Mouse (Mus musculus) thymus, adult 18-20 months (tissue): ENCODE measurements around the gene Cox6b1.

Experiments used
- DNase-seq, 2 experiments: peaks; one replicate each; pipeline ENCODE4 v3.0.0; 2022; ENCODE audit warnings: mixed read lengths in 2 of 2

Gene Cox6b1

GRCm38 (mm10) chr7:30608476-30608875 is 17.5 kb downstream of the Cox6b1 start:
- no peak for DNase-seq

- peak; percentile 35 to 36 for DNase-seq
Measured at GRCm38 (mm10) chr7:30607706-30608309, 18.1 kb downstream of the Cox6b1 start.

- DNase-seq = no peak
Measured at GRCm38 (mm10) chr7:30604944-30605343, 21.0 kb downstream of the Cox6b1 start.

GRCm38 (mm10) chr7:30604424-30604823 is 21.5 kb downstream of the Cox6b1 start:
- DNase-seq = no peak

DNA sequence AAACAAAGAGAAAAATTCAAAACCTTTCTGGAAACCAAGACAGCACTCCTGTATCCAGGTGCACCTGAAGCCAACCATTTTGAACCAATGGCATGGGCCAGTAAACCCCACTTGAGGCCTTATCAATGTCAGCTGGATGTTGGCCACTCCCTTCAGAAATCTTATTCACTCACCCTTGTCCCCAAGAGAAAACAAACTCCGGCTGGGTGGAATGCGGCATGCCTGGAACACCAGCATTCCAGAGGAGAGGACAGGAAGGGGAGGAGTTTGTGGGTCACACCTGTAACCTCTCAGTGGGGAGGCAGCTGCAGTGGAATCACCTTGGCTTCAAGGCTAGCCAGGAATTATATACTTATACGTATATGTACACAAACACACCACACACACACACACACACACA is 23.4 kb downstream of the Cox6b1 start:
- no peak for DNase-seq

DNA sequence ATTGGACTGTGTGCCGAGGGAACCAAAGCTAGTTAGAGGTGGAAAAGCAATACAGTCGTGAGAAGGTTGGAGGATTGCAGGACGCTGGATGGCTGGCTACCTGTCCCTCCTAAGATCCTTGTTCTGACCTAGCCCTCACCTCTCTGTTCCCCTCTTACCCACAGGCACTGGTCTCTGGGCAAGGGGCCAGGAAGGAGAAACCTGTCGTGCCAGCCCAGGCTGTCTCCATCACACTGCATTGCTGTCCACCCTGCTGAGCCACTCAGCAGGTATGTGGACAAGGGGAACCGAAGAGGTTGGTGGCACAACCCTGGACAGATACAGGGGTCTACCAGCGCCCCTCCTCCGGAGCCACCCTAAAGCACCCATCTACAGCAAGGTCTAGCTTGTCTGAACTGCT is 25.3 kb downstream of the Cox6b1 start:
- no peak for DNase-seq

- peak; percentile 45 to 54 for DNase-seq
Measured at GRCm38 (mm10) chr7:30599933-30600353, 26.0 kb downstream of the Cox6b1 start.

GRCm38 (mm10) chr7:30598786-30599185 is 27.2 kb downstream of the Cox6b1 start, which contains the start of gene Zbtb32:
Gene Zbtb32, minus strand, starts transcription at chr7:30598909.
- DNase-seq = no peak

- DNase-seq = no peak
Measured at GRCm38 (mm10) chr7:30596811-30597210, 29.1 kb downstream of the Cox6b1 start.

DNA sequence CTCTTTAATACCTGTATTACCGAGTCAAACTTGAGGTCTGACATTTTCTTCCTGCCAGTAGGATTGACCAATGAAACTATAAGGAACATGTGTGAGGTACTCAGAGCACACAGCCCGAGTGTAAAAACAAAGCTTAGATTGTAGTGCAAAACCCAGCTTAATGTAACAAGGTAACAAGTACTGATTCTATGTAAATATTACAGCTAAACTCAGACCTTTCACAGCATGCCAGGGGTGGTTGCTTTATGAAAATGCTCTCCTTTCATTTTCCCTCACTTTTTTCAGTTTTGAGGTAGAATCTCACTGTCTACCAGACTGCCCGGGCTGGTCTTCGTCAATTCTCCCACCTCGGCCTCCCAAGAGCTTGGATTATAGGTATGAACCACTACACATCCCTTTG is 29.9 kb downstream of the Cox6b1 start:
- DNase-seq = no peak

DNA sequence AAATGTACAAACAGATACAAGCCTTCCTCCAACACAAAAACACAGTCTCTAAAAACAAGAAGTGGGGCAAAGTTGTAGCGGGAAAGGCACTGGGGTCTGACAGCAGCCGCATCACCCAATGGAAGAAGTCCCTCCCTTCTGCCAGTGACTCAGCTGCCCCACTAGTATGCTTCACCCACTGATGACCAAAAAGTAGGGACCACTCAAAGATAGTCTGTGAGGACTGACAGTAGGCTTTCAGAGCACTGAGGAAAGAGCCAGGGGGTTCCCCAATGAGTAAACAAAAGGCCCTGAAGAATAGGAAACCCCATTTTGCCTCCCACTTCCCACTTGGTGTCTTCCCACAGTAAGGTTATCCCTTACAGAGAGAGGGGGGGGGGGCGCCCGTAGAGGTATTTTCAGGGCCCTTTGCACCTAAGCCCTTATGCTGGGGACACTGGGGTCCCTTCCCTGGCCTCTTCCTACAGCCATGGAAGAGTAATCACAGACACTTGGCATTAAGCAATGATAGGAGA is 31.4 kb downstream of the Cox6b1 start:
- DNase-seq = no peak

- no peak for DNase-seq
Measured at GRCm38 (mm10) chr7:30593579-30594509, 32.1 kb downstream of the Cox6b1 start.

- no peak for DNase-seq
Measured at GRCm38 (mm10) chr7:30592772-30593423, 33.1 kb downstream of the Cox6b1 start.

GRCm38 (mm10) chr7:30591605-30591951 is 34.4 kb downstream of the Cox6b1 start:
- no peak for DNase-seq

DNA sequence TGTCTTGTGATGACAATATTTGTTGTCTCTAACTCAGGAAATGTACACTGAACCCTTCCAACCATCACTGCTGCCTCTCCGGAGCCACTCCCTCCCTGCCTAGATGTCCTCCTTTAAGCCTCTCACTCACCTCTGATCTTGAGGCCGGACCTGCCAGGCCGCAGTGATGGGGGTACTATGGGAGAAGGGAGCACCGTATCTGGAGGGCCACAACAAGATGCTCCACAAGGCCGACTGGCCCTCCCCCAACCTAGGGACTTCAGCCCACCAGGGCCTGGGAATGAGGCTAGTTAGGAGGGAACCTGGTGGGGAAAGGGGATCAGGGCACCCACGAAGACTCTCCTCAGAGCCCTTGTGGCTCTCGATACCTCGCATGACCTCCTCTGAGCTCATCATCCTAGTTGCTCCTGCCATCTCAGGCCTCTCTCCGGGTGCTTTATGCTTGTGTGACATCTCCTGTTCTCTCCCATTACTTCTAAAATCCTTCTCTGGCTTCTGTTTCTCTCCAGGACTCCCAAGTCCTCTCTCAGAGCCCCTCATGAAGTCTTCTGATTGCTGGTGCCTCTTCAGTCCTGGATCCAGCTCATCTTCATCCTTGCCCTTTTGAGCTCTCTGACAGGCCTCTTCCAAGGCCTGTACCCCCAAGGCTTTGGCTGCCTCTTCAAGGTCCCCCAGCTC is 34.9 kb downstream of the Cox6b1 start:
- no peak for DNase-seq

GRCm38 (mm10) chr7:30589435-30590301 is 36.3 kb downstream of the Cox6b1 start:
- DNase-seq = peak; percentile 60 to 79

DNA sequence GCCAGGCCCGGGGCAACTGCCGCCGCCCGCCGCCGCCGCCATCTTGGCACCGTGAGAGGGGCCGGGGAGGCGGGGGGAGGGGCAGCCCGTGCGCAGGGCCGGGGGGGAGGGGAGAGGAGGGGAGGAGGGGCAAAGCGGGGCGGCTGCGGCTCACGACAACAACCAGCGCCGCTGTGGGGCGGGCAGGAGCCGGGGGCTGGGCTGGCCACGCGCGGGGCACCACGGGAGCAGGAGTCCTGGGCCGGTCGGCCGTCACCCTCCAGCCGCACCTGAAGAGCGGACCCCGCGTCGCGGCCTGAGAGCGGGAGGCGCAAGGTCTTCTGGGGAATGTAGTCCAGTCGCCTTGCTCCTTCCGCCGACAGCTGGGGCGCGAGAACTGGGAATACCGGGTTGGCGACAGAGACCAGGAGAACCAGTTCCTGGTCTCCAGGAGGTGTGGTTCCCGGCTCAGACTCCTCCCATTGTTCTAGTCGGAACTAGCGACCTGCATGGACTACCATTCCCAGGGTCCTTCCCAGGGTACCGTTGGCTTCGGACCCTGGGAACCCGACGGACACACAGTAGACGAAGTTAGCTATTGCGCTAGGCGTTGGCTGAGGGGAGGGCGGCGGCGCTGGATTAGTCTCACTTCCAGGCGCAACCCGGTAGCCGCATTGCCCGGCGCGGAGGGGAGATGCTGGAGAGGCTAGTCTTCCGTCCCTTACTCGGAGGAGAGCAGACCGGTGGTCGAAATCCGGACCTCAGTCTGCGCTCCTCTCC is 37.1 kb downstream of the Cox6b1 start, which contains the start of gene Kmt2b:
TSS of gene Kmt2b (minus strand) at position 51 of the 759 bp plus-strand sequence.
- DNase-seq = peak; percentile 94 to 95

GRCm38 (mm10) chr7:30587842-30588667 is 37.9 kb downstream of the Cox6b1 start:
- peak; percentile 51 for DNase-seq

- no peak for DNase-seq
Measured at GRCm38 (mm10) chr7:30586455-30587020, 39.4 kb downstream of the Cox6b1 start.

DNA sequence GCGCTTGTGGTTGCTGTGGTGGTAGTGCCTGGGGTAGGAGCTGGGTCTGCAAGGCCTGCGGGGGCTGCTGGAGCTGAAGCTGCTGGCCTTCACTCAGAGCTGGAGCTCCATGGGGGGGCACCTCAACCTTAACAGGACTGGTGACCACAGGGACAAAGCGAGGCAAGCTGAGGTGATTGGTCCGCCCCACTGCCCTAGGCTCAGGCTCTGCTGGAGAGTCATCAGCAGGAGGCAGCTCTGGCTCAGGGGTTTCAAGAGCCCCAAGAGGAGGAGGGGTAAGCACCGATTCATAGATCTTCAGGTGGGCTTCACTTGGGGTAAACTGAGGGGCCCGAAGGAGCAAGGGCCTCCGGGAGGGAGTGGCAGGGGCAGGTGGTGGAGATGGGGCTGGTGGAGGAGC is 40.8 kb downstream of the Cox6b1 start:
- no peak for DNase-seq
